Mouse (Mus musculus): ENCODE measurements around the gene Btrc.
"Not testable (repeated sequence)": the region's sequence is repeated elsewhere in the genome, so short reads cannot be mapped to it uniquely, and the experiment has no call there.

The Btrc gene

GRCm38 (mm10) chr19:45535929-45536328 lies 172.4 kb downstream of the Btrc start:
- DNase-seq = no peak

GRCm38 (mm10) chr19:45537505-45537904 lies 174.0 kb downstream of the Btrc start:
- peak; percentile 46 for DNase-seq

DNA sequence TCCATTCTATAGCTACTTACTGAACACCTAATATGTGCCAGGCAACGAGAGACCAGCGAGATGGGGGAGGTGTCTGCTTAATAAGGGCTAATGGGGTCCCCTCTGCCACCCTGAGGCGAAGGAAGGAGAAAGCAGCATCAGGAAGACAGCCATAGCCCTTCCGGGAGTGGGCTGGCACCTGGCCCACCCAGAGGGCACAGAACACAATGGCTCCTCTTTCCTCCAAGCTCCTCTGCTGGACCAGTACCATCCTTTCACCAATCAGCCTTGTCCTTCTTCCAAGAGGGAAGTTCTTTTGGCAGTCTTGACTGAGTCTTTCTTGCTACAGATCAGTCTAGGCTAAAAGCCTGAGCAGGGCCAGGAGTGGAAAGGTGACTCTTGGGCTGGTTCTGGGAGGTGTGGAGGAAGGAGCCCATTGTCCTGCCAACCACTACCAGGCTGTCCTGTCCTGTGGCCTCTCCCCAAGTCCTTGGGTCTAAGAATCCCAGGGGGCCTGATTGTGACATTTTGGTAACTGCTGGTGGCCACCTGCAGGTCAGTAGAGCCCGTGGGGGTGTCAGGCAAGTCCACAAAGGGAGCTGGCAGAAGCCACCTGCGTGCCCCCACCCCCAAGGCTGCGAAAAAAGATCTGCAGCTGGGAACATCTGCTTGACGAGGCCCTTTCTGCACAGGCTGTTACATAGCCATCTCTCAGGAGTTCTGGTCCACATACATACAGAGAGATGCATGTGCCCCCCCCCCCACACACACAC lies 177.3 kb downstream of the Btrc start:
- DNase-seq = peak; percentile 42

- DNase-seq = peak; percentile 44
Measured at GRCm38 (mm10) chr19:45541409-45542041, 178.0 kb downstream of the Btrc start.

DNA sequence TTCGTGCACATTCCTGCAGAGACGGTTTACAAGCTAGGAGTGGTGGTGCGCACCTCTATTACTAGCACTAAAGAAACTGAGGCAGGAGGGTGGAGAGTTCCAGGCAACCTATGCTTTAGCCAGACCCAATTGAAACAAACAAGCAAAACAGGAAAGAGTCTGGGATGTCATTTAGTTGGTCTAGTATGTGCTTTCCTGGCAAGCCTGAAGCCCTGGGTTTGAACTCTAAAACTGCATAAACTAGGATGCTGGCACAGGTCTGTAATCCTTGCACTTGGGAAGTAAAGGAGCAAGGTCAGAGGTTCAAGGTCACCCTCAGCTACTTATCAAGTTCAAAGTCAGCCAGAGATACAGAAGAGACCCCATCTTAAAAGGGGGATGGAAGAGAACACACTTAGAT lies 178.5 kb downstream of the Btrc start:
- no peak for DNase-seq

DNA sequence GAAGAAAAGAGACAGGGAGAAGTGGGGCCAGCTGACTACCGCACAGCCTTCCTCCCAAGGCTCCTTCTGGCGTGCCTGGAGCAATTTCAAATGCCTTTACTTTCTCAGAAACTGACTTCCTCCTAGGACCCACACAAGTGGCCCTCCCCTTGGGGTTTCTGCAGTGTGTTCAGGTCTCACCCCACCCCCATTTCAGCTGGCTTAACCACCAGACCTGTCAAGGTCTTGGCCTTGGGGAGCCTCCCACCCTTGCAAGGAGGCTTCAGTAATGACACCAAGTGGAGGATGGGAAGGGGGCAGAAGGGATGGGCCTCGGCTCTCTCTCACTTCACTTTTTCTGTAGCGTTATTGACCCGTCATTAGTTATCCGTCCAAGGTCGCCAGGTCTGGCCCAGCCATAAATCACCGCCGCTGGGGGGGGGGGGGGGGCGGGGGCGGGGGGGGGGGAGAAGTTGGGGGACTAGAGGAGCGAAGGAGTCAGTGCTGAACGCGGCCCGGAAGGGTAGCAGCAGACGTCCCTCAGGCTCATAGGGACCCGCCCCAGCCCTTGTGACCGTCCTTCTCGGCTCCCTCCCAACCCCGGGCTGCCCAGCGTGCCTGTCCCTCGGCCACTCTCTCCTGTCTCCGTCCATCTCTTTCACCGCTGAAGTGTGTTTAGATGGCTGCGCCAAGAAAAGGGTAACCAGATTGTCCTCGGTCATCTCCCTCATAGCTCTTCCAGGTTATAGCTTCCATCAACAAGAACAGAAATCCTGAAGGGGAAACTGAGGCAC lies 180.8 kb downstream of the Btrc start:
- no peak for DNase-seq

GRCm38 (mm10) chr19:45544925-45545321 lies 181.4 kb downstream of the Btrc start:
- peak; percentile 80 for DNase-seq

DNA sequence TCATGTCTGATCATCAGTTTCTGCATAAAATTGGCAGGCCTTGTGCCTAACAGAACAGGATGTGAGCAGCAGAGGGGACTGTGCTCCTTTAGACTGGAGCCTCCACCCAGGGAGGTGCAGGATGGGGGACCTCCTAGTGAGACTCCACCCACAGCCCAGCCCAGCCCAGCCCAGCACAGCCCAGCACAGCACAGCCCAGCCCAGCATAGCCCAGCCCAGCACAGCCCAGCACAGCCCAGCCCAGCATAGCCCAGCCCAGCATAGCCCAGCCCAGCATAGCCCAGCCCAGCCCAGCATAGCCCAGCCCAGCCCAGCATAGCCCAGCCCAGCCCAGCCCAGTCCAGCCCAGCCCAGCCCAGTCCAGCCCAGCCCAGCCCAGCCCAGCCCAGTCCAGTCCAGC lies 184.7 kb downstream of the Btrc start:
- DNase-seq = not testable (repeated sequence)

DNA sequence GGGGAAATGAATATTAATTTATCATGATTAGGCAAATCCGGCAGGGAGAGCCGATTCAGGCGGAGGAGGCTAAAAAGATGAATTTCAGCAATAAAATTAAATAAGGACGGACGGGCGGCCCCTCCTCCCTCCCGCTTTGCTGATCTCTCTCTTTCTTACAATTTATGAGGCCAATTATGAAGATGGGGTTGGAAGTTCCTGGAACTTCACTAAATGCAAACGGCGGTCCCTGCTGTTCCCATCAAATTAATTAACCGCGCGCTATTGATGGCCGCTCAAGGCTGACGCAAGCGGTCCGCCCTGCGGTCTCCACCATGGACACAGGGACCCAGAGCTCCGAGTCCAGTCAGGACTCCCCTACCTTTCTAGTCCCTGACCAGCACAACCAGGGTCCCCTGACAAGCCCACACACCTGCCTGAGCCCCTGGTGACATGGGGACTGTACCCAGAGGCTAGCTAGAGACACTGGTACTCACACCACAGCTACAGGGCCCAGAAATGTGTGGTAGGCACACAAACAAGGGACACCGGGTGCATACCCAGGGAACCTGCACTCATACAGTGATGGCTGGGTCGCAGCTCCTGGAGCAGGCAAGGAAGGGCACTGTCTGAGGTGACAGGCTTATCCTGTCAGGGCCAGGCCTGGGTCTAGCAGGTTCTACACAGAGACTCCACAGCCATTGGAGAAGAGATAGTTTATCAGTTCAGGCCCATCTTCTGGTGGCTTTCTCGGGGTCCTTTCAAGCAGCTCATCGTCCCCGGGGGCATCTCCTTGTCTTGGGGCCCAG lies 185.8 kb downstream of the Btrc start:
- no peak for DNase-seq

DNA sequence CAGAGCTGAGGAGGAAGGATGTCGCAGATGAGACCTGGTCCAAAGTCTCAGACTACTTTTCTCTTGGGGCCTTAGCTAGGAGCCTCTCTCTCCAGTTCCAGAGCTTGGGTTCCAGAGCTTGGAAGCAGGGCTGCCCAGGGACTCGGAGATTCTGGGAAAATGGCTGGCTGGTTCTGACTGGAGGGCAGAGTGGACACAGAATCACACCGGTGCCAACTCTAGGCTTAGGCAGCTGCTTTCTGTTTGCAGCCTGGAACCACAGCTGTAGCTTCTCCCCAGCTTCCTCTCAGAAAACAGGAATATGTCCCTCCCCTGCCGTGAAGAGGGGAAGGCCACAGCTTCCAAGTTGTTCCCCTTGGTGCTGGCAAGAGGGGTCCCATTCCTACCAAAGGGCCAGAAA lies 186.4 kb downstream of the Btrc start:
- no peak for DNase-seq

DNA sequence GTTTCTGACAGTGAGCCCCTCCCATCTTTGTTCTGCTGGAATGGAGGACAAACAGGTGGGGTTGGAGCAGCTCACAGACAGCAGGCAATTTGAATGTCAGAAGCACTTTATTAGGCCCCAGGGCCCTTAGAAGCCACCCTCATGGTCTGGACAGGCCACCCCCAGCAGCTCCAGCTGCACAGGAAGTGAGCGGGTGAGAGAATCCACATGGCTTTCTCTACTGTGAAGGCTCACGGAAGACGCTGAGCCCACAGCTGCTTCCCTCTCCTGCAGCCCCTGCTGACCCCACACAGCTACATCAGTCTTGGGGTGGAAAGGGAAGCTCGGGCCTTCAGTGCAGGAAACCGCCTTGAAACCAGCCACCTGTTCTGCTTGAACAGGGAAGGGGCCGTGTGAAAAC lies 188.7 kb downstream of the Btrc start:
- no peak for DNase-seq

GRCm38 (mm10) chr19:45554136-45554535 lies 190.6 kb downstream of the Btrc start:
- no peak for DNase-seq

DNA sequence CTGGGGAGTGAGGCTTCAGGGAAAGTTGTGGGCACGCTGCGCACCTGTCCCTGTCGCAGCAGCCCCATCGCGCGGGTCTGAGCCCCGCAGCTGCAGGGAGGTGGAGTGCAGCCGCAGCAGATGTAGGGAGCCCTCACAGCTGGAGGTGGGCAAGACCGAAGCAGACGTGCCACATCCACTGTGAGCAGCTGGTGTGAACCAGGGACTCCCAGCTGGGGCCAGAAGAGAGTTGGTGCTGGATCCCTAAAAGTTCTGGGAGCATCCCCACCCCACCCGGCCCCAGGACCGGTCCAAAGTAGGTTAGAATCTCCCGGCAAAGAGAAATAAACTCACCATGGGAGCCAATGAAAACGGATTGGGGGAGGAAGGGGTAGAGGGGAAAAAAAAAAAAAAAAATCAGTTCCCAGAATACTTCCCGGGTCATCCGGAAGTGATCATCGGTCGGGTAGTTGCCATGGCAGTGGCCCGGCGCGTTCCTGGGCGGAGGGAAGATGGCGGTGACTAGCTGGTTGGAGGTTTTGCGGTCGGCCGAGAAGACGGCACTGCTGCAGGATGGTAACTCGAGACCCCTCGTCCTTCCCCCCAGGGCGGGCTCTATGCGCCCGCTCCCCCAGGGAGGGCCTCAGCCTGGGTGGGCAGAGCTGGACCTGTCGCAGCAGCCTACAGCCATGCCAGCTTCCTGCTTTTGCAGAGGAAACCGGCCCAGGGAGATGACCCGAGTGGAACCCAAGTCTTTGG lies 196.8 kb downstream of the Btrc start, which contains the start of the genes Poll and Gm17018:
Gene Poll (minus strand): TSS at position 379 of the 738 bp plus-strand sequence.
Gene Gm17018 (plus strand): TSS at position 463 of the 738 bp plus-strand sequence.
- DNase-seq = peak; percentile 88

DNA sequence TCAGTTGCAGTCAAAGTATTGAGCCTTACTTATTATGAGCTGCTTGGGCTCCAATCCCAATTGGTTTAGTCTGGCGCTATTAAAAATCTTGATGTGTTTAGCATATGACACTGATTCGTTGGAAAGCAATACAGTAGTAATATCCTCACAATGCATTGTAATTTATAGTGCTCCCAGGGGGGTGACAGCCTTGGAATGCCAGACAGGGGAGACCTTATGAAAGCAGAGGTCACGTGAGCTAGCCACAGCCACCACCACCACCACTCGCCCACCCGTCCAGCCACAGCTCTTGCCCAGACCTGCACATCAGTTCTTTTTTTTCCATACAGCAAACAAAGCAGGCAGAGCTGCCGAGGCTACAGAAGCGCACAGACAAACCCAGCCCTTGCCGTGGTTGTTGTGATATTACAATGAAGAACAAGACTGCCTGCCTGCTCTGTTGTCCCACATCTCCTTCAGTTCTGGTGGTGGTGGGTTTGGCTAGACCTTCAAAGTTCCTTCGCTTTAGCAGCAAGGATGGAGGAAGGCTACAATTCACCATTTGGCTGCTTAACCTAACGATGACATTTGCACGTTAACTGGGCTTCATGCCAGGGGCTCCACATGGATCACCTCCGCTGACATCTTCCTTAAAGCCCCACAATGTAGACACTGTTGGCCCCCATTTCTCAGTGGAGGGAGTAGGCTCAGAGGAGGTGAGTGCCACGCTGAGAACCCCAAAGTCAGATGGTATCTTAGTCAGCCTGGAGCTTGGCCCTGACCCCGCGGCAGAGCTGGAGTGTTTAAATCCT lies 202.6 kb downstream of the Btrc start:
- no peak for DNase-seq

GRCm38 (mm10) chr19:45567367-45567766 lies 203.8 kb downstream of the Btrc start:
- no peak for DNase-seq

DNA sequence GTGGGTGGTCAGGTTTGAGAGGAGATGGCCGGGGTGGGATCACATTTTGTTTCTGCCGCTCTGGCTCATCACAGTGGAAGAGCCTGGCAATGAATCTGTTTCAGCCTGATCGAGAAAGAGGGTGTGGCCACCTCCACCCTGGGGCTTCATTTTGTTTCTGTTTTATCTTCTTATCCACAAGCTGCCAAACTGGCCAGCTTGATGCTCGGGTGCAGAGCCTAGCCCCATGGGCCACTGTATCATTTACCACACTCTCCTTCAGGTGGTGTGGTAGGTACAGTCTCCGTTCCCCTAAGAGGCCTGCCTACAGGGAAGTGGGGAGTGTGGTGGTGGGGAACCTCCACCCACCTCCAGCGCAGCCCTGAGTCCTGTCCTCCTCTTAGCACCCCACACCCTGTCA lies 209.5 kb downstream of the Btrc start:
- no peak for DNase-seq

DNA sequence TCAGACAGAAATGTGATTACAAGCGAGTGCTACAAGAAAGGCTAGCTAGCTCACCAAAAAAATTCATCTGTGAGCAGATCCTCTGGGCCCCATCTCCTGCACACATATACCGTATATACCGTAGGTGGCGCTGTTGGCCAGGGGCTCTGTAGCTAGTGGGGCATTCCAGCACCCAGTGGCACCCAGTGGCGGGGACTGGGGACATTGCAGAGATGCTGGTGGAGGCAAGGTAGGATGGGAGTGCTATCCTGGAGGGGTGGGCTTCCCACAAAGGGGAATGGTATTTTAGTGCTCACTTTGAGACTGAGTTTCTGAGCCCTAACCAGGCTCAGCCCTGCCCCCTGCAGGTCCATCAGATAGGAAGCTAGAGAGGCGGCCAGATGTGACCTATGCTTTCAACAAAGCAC lies 210.3 kb downstream of the Btrc start:
- DNase-seq = peak; percentile 78

GRCm38 (mm10) chr19:45574339-45574898 lies 210.9 kb downstream of the Btrc start:
- DNase-seq = no peak

- DNase-seq = no peak
Measured at GRCm38 (mm10) chr19:45574941-45575631, 211.6 kb downstream of the Btrc start.

DNA sequence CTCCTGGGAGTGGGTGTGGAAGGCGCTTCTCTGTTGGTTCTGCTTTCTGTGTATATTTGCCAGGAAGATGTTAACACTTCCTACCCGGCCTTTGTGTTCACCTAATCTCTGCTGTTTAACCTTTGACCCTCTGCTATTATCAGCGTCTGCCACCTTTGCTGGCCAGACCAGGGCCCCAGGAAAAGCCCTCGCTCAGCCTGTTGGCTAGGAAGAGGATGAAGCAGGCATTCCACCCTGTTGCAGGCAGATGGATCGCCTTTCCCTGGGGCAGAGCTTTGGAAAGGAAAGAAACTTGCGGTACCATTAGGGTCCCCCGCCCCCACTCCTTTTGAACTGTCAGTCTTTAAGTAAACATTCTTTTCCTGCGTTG lies 212.1 kb downstream of the Btrc start:
- DNase-seq = no peak

All from right cerebral cortex, adult 18-20 months (tissue).